Mouse (Mus musculus) CH12.LX (cell line): ENCODE data around the gene Gm20388. TPM values are rescaled to one million over a fixed set of nuclear protein-coding genes. Genes with fewer than 3 reads are reported as not detected.

Experiments used
- DNase-seq: peaks from one replicate; pipeline ENCODE4 v3.0.0-alpha.2; 2013; ENCODE audit errors: extremely low read depth
- H3K27ac ChIP-seq: 2 replicates; pipeline ENCODE4 v1.5.1; 2012; ENCODE audit warnings: low read depth, mild to moderate bottlenecking, control low read depth, moderate library complexity; ENCODE audit not compliant: insufficient read depth
- H3K27me3 ChIP-seq: replicated peaks from 2 replicates; pipeline ENCODE3; 2012; ENCODE audit warnings: inconsistent platforms
- H3K36me3 ChIP-seq, 2 experiments: replicated peaks in 1 of 2; 2 replicates each; pipeline versions ENCODE3 to v1.6.1; 2012; ENCODE audit warnings: inconsistent platforms in 1 of 2, low read length in 1 of 2, mild to moderate bottlenecking in 1 of 2, mixed read lengths in 1 of 2, moderate library complexity in 1 of 2; ENCODE audit not compliant: control insufficient read depth in 1 of 2, insufficient read depth in 1 of 2
- H3K4me1 ChIP-seq, 2 experiments: 2 replicates each; pipeline ENCODE4 v1.6.1; 2012; ENCODE audit warnings: inconsistent platforms in 1 of 2, moderate library complexity in 1 of 2; ENCODE audit not compliant: insufficient read depth in 2 of 2, control insufficient read depth in 1 of 2
- H3K4me2 ChIP-seq: 2 replicates; pipeline ENCODE4 v1.6.1; 2012; ENCODE audit warnings: low read depth, mild to moderate bottlenecking, control low read depth; ENCODE audit not compliant: poor library complexity, insufficient read depth, severe bottlenecking
- H3K4me3 ChIP-seq, 3 experiments: fragments of 150-350 bp in 1 of 3; sonication (generic) in 1 of 3; replicated peaks in 1 of 3; 2 replicates each; pipeline versions ENCODE3 to v1.5.1; 2011 to 2012; ENCODE audit warnings: low read depth in 2 of 3, low read length in 2 of 3, mild to moderate bottlenecking in 2 of 3, moderate library complexity in 2 of 3, control low read depth in 1 of 3, improper control_type of control experiment in 1 of 3, inconsistent platforms in 1 of 3, mixed read lengths in 1 of 3; ENCODE audit not compliant: poor library complexity in 1 of 3
- H3K79me2 ChIP-seq: replicated peaks from 2 replicates; pipeline ENCODE4 v1.6.1; 2012; ENCODE audit warnings: mild to moderate bottlenecking, moderate library complexity; ENCODE audit not compliant: control insufficient read depth, poor library complexity, insufficient read depth, severe bottlenecking; ENCODE audit errors: extremely low read depth
- H3K9ac ChIP-seq: 2 replicates; pipeline ENCODE4 v1.6.1; 2012; ENCODE audit warnings: low read depth, mild to moderate bottlenecking, control low read depth, moderate library complexity; ENCODE audit not compliant: insufficient read depth
- H3K9me3 ChIP-seq: replicated peaks from 2 replicates; pipeline ENCODE3; 2012; ENCODE audit warnings: low read length, inconsistent platforms, mixed read lengths
- BHLHE40 ChIP-seq: IDR thresholded peaks from 2 replicates; pipeline ENCODE4 v1.6.1; 2011; ENCODE audit warnings: mild to moderate bottlenecking, low read depth, low read length, improper control_type of control experiment
- CHD1 ChIP-seq: IDR thresholded peaks from 2 replicates; pipeline ENCODE4 v1.6.1; 2012; ENCODE audit warnings: low read depth, low read length, improper control_type of control experiment, inconsistent platforms
- CHD2 ChIP-seq: IDR thresholded peaks from 2 replicates; pipeline ENCODE4 v1.6.1; 2011; ENCODE audit warnings: low read length, improper control_type of control experiment
- CTCF ChIP-seq, 2 experiments: IDR thresholded peaks in 1 of 2; conservative IDR thresholded peaks in 1 of 2; 2 replicates each; pipeline ENCODE4 v1.5.1; 2011 to 2012; ENCODE audit warnings: low read depth in 2 of 2, low read length in 2 of 2, improper control_type of control experiment in 1 of 2, inconsistent platforms in 1 of 2, mild to moderate bottlenecking in 1 of 2, moderate library complexity in 1 of 2
- EP300 ChIP-seq: IDR thresholded peaks from 2 replicates; pipeline ENCODE4 v1.6.1; 2011; ENCODE audit warnings: low read length, improper control_type of control experiment
- ETS1 ChIP-seq: conservative IDR thresholded peaks from 2 replicates; pipeline ENCODE4 v1.6.1; 2012; ENCODE audit warnings: low read depth, mild to moderate bottlenecking, inconsistent platforms, low read length, improper control_type of control experiment, moderate library complexity
- JUND ChIP-seq: conservative IDR thresholded peaks from 2 replicates; pipeline ENCODE4 v1.6.1; 2011; ENCODE audit warnings: low read depth, low read length, improper control_type of control experiment
- KAT2A ChIP-seq: IDR thresholded peaks from 2 replicates; pipeline ENCODE4 v1.6.1; 2012; ENCODE audit warnings: low read length, improper control_type of control experiment, inconsistent platforms; ENCODE audit not compliant: insufficient replicate concordance
- MAX ChIP-seq: IDR thresholded peaks from 2 replicates; pipeline ENCODE4 v1.6.1; 2011; ENCODE audit warnings: low read length, improper control_type of control experiment
- MAZ ChIP-seq: IDR thresholded peaks from 2 replicates; pipeline ENCODE4 v1.6.1; 2012; ENCODE audit warnings: low read depth, mild to moderate bottlenecking, inconsistent platforms, low read length, improper control_type of control experiment, moderate library complexity
- MEF2A ChIP-seq: IDR thresholded peaks from 2 replicates; pipeline ENCODE4 v1.6.1; 2014; ENCODE audit warnings: low read depth, mild to moderate bottlenecking, inconsistent platforms, low read length, improper control_type of control experiment, borderline replicate concordance
- MYC ChIP-seq: IDR thresholded peaks from 2 replicates; pipeline ENCODE4 v1.6.1; 2011; ENCODE audit warnings: low read depth, mild to moderate bottlenecking, improper control_type of control experiment, low read length
- NELFE ChIP-seq: IDR thresholded peaks from 2 replicates; pipeline ENCODE4 v1.6.1; 2011; ENCODE audit warnings: low read depth, low read length, improper control_type of control experiment
- NRF1 ChIP-seq: IDR thresholded peaks from 2 replicates; pipeline ENCODE4 v1.6.1; 2014; ENCODE audit warnings: low read depth, mild to moderate bottlenecking, inconsistent platforms, low read length, improper control_type of control experiment, moderate library complexity
- POLR2AphosphoS2 ChIP-seq: IDR thresholded peaks from 2 replicates; pipeline ENCODE4 v1.6.1; 2011; ENCODE audit warnings: low read depth, low read length, improper control_type of control experiment
- SIN3A ChIP-seq: IDR thresholded peaks from 2 replicates; pipeline ENCODE4 v1.6.1; 2012; ENCODE audit warnings: low read length, improper control_type of control experiment, inconsistent platforms
- TBP ChIP-seq: conservative IDR thresholded peaks from 2 replicates; pipeline ENCODE4 v1.6.1; 2011; ENCODE audit warnings: low read depth, low read length, improper control_type of control experiment
- TCF12 ChIP-seq: IDR thresholded peaks from 2 replicates; pipeline ENCODE4 v1.6.1; 2014; ENCODE audit warnings: low read depth, mild to moderate bottlenecking, inconsistent platforms, low read length, improper control_type of control experiment
- ZKSCAN1 ChIP-seq: IDR thresholded peaks from 2 replicates; pipeline ENCODE4 v1.6.1; 2012; ENCODE audit warnings: low read depth, inconsistent platforms, low read length, improper control_type of control experiment, borderline replicate concordance
- ZMIZ1 ChIP-seq: IDR thresholded peaks from 2 replicates; pipeline ENCODE4 v1.6.1; 2012; ENCODE audit warnings: low read depth, mild to moderate bottlenecking, inconsistent platforms, low read length, improper control_type of control experiment
- ZNF384 ChIP-seq: IDR thresholded peaks from 2 replicates; pipeline ENCODE4 v1.6.1; 2012; ENCODE audit warnings: low read depth, low read length, improper control_type of control experiment, inconsistent platforms
- dilution Hi-C: fragments of 300-500 bp; cut with MboI; formaldehyde crosslinking; loops from 2 replicates; pipeline ENCODE4 v1.14.3; 2020; ENCODE audit warnings: low sequenced_read_pairs; ENCODE audit not compliant: extremely low pct_unique_long_range_greater_than_20kb, extremely low pct_ligation_motif_present
- in situ Hi-C: fragments of 300-500 bp; cut with MboI; formaldehyde crosslinking; loops from 3 replicates; pipeline ENCODE4 v1.14.3; 2019; ENCODE audit warnings: low sequenced_read_pairs, low pct_ligation_motif_present, low pct_unique_long_range_greater_than_20kb, mixed read lengths
- polyA plus RNA-seq: library from polyadenylated mRNA; unstranded; fragments of >175 nt; gene quantifications from 2 replicates; pipeline ENCODE4 v1.2.1, GENCODE M21; 2012; ENCODE audit warnings: low read depth; ENCODE audit not compliant: insufficient read length
- total RNA-seq, 2 experiments: library from RNA; depleted of rRNA; stranded (reverse); fragments of 300-350 nt in 1 of 2; fragments of >200 nt in 1 of 2; gene quantifications; 2 replicates each; pipeline ENCODE4 v1.2.3; 2012 to 2014

Gm20388 gene
- total and polyA plus RNA-seq, 3 experiments = 14.8 to 26.3 (median 22.2) TPM

DNA sequence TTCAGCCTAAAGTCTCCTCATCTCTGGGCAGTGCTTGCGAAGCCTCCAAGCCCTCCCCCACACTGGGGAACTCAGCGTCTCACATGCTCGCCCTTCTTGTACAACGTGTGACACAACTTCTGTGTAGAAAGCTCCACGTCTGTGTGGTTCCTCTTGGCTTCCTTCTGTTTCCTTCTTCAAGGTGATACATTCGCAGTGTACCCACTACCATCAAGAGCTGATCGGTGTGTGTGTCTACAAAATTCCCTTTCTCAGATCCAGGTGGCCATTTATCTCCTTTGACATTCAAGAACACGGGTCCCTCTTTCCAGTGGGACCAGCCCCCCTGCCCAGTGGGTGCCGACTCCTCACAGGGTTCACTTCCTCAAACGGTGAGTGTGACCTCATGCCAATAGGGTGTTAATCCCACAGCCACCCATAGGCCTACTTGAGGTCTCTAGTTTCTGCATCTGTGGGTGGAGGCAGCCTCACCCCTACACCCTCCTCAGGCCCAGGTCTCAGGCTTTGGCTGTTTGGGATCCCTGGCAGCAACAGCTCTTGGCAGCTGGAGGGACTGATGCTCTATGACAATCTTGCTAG lies 2519.5 kb downstream of the Gm20388 start (continued):
- TF ChIP-seq ZKSCAN1 (no peak), ZMIZ1 (peak; percentile 57), NELFE (no peak; the same call in 1 of the 2 replicates), MEF2A (peak; percentile 27; the same call in 1 of the 2 replicates), JUND (0 out of 2 replicates have a peak, but pooled peaks have one; percentile 12), NRF1 (peak; percentile 38; the same call in 1 of the 2 replicates), SIN3A (peak; percentile 83), TBP (peak; percentile 45; the same call in 1 of the 2 replicates), KAT2A (0 out of 2 replicates have a peak, but pooled peaks have one; percentile 19), MAX (peak; percentile 83), CHD1 (no peak), CTCF (conservative IDR thresholded peaks at IDR 0.05 in 1 of 2, IDR thresholded peaks at IDR 0.05 in 1 of 2; ENCODE audit: low read depth in 2 of 2, low read length in 2 of 2) (no peak)
- TF ChIP-seq, all 38 proteins: peak for 22

DNA sequence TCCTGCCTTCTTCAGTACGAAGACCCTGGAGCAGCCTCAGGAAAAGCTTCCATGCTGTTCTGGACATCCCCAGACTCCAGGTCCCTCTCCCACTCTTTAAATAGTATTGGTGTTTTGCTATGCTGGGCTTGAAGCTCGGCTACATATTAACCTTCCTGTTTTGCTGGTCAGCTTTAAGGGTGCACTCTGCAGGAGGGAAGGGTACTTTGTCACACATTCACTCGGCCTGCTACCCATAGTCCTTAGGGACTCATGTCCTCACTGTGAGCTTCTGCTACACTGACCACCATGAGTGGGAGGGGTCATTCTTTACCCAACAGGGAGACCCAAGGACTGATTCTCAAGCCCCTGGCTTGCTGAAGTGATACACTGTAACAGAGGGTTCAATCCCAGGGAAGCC lies 2520.0 kb downstream of the Gm20388 start:
- TF ChIP-seq MAZ (0 out of 2 replicates have a peak, but pooled peaks have one; percentile 5), BHLHE40 (no peak)
- peak overlapping the region; percentile 12 to 85 (median 48) for H3K4me3 ChIP-seq

DNA sequence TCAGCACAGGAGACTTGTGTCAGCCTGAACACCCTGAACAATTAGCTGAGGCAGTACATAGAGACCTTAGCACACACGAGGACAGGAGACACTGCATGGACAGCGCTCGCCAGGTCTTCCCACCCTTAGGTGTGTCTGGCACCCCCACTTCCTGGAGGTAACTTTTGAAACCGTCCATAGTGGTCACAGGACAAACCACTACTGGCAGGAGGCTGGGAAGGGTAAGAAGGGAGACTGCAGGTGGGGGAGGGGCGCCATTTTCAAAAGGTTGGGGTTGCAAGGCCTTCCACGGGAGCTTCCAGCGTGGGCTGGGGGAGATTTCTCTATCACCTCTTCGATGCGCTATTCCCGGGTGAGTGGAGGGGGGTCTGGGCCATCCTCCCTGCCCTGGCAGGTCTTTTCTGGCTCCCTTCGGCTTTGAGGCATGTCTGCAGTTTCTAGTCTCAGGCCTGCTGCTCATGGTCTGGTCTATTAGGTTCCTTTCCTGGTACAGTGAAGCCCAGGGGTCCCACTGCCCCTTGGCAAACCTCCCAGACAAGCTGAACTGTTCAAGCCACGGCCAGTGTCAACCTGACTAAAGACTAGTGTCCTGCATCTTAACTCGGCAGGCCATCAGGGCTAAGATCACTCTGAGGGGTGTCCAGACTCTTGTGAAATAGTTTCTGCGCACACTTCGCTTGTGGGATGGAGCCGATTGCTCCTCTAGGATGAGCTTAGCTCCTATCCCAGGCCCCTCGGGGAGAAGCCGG lies 2521.2 kb downstream of the Gm20388 start:
- dilution Hi-C loops = no loop called here
- DNase-seq = peak; percentile 45

More for the DNA sequence above, 2520.0 kb downstream of the Gm20388 start:
- Histone ChIP-seq H3K79me2 (peaks cover 44% of the 10 kb centered on the region), H3K27ac (peak overlapping the region; percentile 98), H3K4me1 (peaks cover 41 to 56% of the 10 kb centered on the region in 2 experiments), H3K36me3 (peaks cover 30 to 63% of the 10 kb centered on the region in 2 experiments), H3K9ac (peak overlapping the region; percentile 93), H3K9me3 (peaks cover 3% of the 10 kb centered on the region), H3K4me2 (peak overlapping the region; percentile 92), H3K27me3 (no peaks in the 10 kb centered on the region)
- in situ Hi-C loops (loop anchor here (25.0 kb wide), 1 partner anchor 843 kb away; the partner anchor contains the start of genes Fbxo31 and Map1lc3b), dilution Hi-C loops (no loop called here)
- peak; percentile 22 for DNase-seq

More for the DNA sequence above, 2521.2 kb downstream of the Gm20388 start:
- H3K9ac ChIP-seq = peak overlapping the region; percentile 93
- H3K4me2 ChIP-seq = peak overlapping the region; percentile 92
- no peaks in the 10 kb centered on the region for H3K27me3 ChIP-seq
- peaks cover 33 to 52% of the 10 kb centered on the region in 2 experiments for H3K4me1 ChIP-seq
- H3K79me2 ChIP-seq = peaks cover 44% of the 10 kb centered on the region
- peaks cover 29 to 63% of the 10 kb centered on the region in 2 experiments for H3K36me3 ChIP-seq
- peak overlapping the region; percentile 83 to 86 (median 85) for H3K4me3 ChIP-seq
- H3K9me3 ChIP-seq = peaks cover 7% of the 10 kb centered on the region
- peak overlapping the region; percentile 98 for H3K27ac ChIP-seq
- TF ChIP-seq ETS1 = no peak
- TF ChIP-seq CHD2 = peak; percentile 66
- TF ChIP-seq TCF12 = peak; percentile 52
- no peak for TF ChIP-seq POLR2AphosphoS2
- TF ChIP-seq MEF2A = peak; percentile 12; the same call in 1 of the 2 replicates
- TF ChIP-seq JUND = no peak
- TF ChIP-seq ZNF384 = no peak
- no peak; the same call in 1 of the 2 replicates for TF ChIP-seq MAZ
- 0 out of 2 replicates have a peak, but pooled peaks have one; percentile 52 for TF ChIP-seq MYC
- TF ChIP-seq EP300 = no peak
- peak; percentile 32; the same call in 1 of the 2 replicates for TF ChIP-seq SIN3A
- in situ Hi-C loops = loop anchor here (25.0 kb wide), 1 partner anchor 845 kb away; the partner anchor contains the start of genes Fbxo31 and Map1lc3b
